9 mouse cellular contexts compared by ENCODE assay signal in genomic region chr4:147866793-147867192, GRCm38 (mm10). TPM values are rescaled to one million over a fixed set of nuclear protein-coding genes. Genes with fewer than 3 reads are reported as not detected.
A peak's percentile ranks its signal among the peaks of the same experiment; 100 is the strongest.
DNase-seq lines count a peak whose midpoint lies in the region; ATAC-seq and TF ChIP-seq lines count a peak whose summit lies in the region.
"Not testable (repeated sequence)": the region's sequence is repeated elsewhere in the genome, so short reads cannot be mapped to it uniquely, and the experiment has no call there.
"Had no signal": no experiment of that assay in that cellular context is flagged by ENCODE, and none has a peak within 500 bp of the region (broad histone marks: within the 10 kb centered on the region; RNA-seq: fewer than 3 reads in every experiment).

No protein-coding gene starts in this region.

- H3K27ac ChIP-seq in forebrain, embryonic 12.5 days; hindbrain, embryonic 15.5 days (replicated peaks); kidney, embryonic 16.5 days (ENCODE audit: low read length); lung, embryonic 14.5 days (ENCODE audit: low read depth); midbrain, embryonic 13.5 days; stomach, embryonic 15.5 days: not testable (repeated sequence)
- peak overlapping the region; percentile 73 for H3K27ac ChIP-seq in liver, embryonic 12.5 days

- H3K36me3 ChIP-seq in forebrain, embryonic 12.5 days (replicated peaks): peaks cover 42% of the 10 kb centered on the region
- H3K36me3 ChIP-seq in hindbrain, embryonic 15.5 days: peaks cover 25% of the 10 kb centered on the region
- peaks cover 29% of the 10 kb centered on the region for H3K36me3 ChIP-seq in kidney, embryonic 16.5 days (ENCODE audit: insufficient read depth, low read length)
- peaks cover 57% of the 10 kb centered on the region for H3K36me3 ChIP-seq in liver, embryonic 12.5 days
- peaks cover 45% of the 10 kb centered on the region for H3K36me3 ChIP-seq in lung, embryonic 14.5 days (ENCODE audit: insufficient read depth)
- peaks cover 43% of the 10 kb centered on the region for H3K36me3 ChIP-seq in midbrain, embryonic 13.5 days
- H3K36me3 ChIP-seq in stomach, embryonic 15.5 days: peaks cover 31% of the 10 kb centered on the region

- not testable (repeated sequence) for H3K27me3 ChIP-seq in forebrain, embryonic 12.5 days; hindbrain, embryonic 15.5 days; kidney, embryonic 16.5 days (ENCODE audit: insufficient read depth, low read length); liver, embryonic 12.5 days (replicated peaks); lung, embryonic 14.5 days (ENCODE audit: insufficient read depth, low read length); midbrain, embryonic 13.5 days; stomach, embryonic 15.5 days (replicated peaks)

- not testable (repeated sequence) for ATAC-seq in forebrain, embryonic 12.5 days (ENCODE audit: low FRiP score); hindbrain, embryonic 15.5 days (ENCODE audit: low FRiP score, low read depth); kidney, embryonic 16.5 days (ENCODE audit: low FRiP score, low TSS enrichment); liver, embryonic 12.5 days; lung, embryonic 14.5 days (ENCODE audit: insufficient read depth); midbrain, embryonic 13.5 days; stomach, embryonic 15.5 days (ENCODE audit: insufficient read depth, low FRiP score, low read depth)

- H3K4me3 ChIP-seq in forebrain, embryonic 12.5 days (replicated peaks); hindbrain, embryonic 15.5 days; kidney, embryonic 16.5 days (ENCODE audit: low read length); lung, embryonic 14.5 days (ENCODE audit: low read depth, low read length); midbrain, embryonic 13.5 days (replicated peaks): not testable (repeated sequence)
- H3K4me3 ChIP-seq in liver, embryonic 12.5 days: peak overlapping the region; percentile 75
- peak overlapping the region; percentile 96; the same call in 1 of the 2 replicates for H3K4me3 ChIP-seq in stomach, embryonic 15.5 days (replicated peaks)

- peaks cover 29% of the 10 kb centered on the region for H3K4me1 ChIP-seq in forebrain, embryonic 12.5 days
- peaks cover 27% of the 10 kb centered on the region for H3K4me1 ChIP-seq in hindbrain, embryonic 15.5 days (replicated peaks)
- peaks cover 21% of the 10 kb centered on the region for H3K4me1 ChIP-seq in kidney, embryonic 16.5 days (ENCODE audit: insufficient read depth, low read length)
- H3K4me1 ChIP-seq in liver, embryonic 12.5 days: peaks cover 42% of the 10 kb centered on the region
- not testable (repeated sequence) for H3K4me1 ChIP-seq in lung, embryonic 14.5 days (ENCODE audit: insufficient read depth)
- peaks cover 25% of the 10 kb centered on the region for H3K4me1 ChIP-seq in midbrain, embryonic 13.5 days (replicated peaks)
- H3K4me1 ChIP-seq in stomach, embryonic 15.5 days: peaks cover 19% of the 10 kb centered on the region

- DNase-seq in NIH3T3 (ENCODE audit: low read depth): peak; percentile 27
- peak; percentile 7 for DNase-seq in lung, embryonic 14.5 days

- H3K9ac ChIP-seq in forebrain, embryonic 12.5 days; hindbrain, embryonic 15.5 days; kidney, embryonic 16.5 days (replicated peaks; ENCODE audit: low read length); lung, embryonic 14.5 days; midbrain, embryonic 13.5 days (replicated peaks); stomach, embryonic 15.5 days: not testable (repeated sequence)
- H3K9ac ChIP-seq in liver, embryonic 12.5 days: peak overlapping the region; percentile 81; the same call in 1 of the 2 replicates

- peak overlapping the region; percentile 69; the same call in 1 of the 2 replicates for H3K4me2 ChIP-seq in forebrain, embryonic 12.5 days
- H3K4me2 ChIP-seq in hindbrain, embryonic 15.5 days: 0 out of 2 replicates have a peak overlapping the region, but pooled peaks have one; percentile 85
- 0 out of 2 replicates have a peak overlapping the region, but pooled peaks have one; percentile 66 for H3K4me2 ChIP-seq in kidney, embryonic 16.5 days (replicated peaks; ENCODE audit: low read depth, low read length)
- H3K4me2 ChIP-seq in liver, embryonic 12.5 days: peak overlapping the region; percentile 88
- not testable (repeated sequence) for H3K4me2 ChIP-seq in lung, embryonic 14.5 days; stomach, embryonic 15.5 days
- H3K4me2 ChIP-seq in midbrain, embryonic 13.5 days (replicated peaks): peak overlapping the region; percentile 69; the same call in 1 of the 2 replicates

- not testable (repeated sequence) for TF ChIP-seq CTCF in lung, embryonic 14.5 days (IDR thresholded peaks at IDR 0.05; ENCODE audit: low read depth)

- 55% methylated on average over 3 of the region's 3 CpGs for WGBS in forebrain, embryonic 12.5 days
- WGBS in hindbrain, embryonic 15.5 days: 55% methylated on average over 3 of the region's 3 CpGs
- 28% methylated on average over 3 of the region's 3 CpGs for WGBS in kidney, embryonic 16.5 days
- 54% methylated on average over 3 of the region's 3 CpGs for WGBS in liver, embryonic 12.5 days (ENCODE audit: insufficient replicate concordance)
- 47% methylated on average over 3 of the region's 3 CpGs for WGBS in lung, embryonic 14.5 days
- WGBS in midbrain, embryonic 13.5 days: 66% methylated on average over 3 of the region's 3 CpGs
- WGBS in stomach, embryonic 15.5 days: 39% methylated on average over 3 of the region's 3 CpGs

- not testable (repeated sequence) for H3K9me3 ChIP-seq in forebrain, embryonic 12.5 days; hindbrain, embryonic 15.5 days; kidney, embryonic 16.5 days (ENCODE audit: low read length); liver, embryonic 12.5 days (replicated peaks); lung, embryonic 14.5 days (ENCODE audit: low read depth, low read length); midbrain, embryonic 13.5 days; stomach, embryonic 15.5 days

RNA-seq across cellular contexts. Expression of gene Miip, which starts 1.8 kb away (rescaled TPM):
- 53.8 and 61.4 TPM in 2 replicates for polyA plus RNA-seq in forebrain, embryonic 12.5 days (2016; fragmentation: Nextera tagmentation; extraction: Ambion mirVana)
- 38.1 and 39.8 TPM in 2 replicates for polyA plus RNA-seq in hindbrain, embryonic 15.5 days (2015; fragmentation: Nextera tagmentation; extraction: Ambion mirVana)
- polyA plus RNA-seq in kidney, embryonic 16.5 days (2015; fragmentation: Nextera tagmentation; extraction: Ambion mirVana): 55.3 and 55.4 TPM in 2 replicates
- polyA plus RNA-seq in liver, embryonic 12.5 days (2016; fragmentation: Nextera tagmentation; extraction: Ambion mirVana): 34.6 and 36.0 TPM in 2 replicates
- polyA plus RNA-seq in lung, embryonic 14.5 days (2014; fragmentation: Nextera tagmentation; extraction: Ambion mirVana): 32.7 and 39.1 TPM in 2 replicates
- polyA plus RNA-seq in midbrain, embryonic 13.5 days (2015; fragmentation: Nextera tagmentation; extraction: Ambion mirVana): 47.4 and 50.3 TPM in 2 replicates
- 34.6 and 37.6 TPM in 2 replicates for polyA plus RNA-seq in stomach, embryonic 15.5 days (2015; fragmentation: Nextera tagmentation; extraction: Ambion mirVana)

RNA-seq across cellular contexts. Expression of gene Fv1, which starts 2.0 kb away (rescaled TPM):
- 17.3 and 20.5 TPM in 2 replicates for polyA plus RNA-seq in forebrain, embryonic 12.5 days (2016; fragmentation: Nextera tagmentation; extraction: Ambion mirVana)
- 10.7 and 12.5 TPM in 2 replicates for polyA plus RNA-seq in hindbrain, embryonic 15.5 days (2015; fragmentation: Nextera tagmentation; extraction: Ambion mirVana)
- 12.9 and 13.1 TPM in 2 replicates for polyA plus RNA-seq in kidney, embryonic 16.5 days (2015; fragmentation: Nextera tagmentation; extraction: Ambion mirVana)
- polyA plus RNA-seq in liver, embryonic 12.5 days (2016; fragmentation: Nextera tagmentation; extraction: Ambion mirVana): 3.8 and 4.1 TPM in 2 replicates
- polyA plus RNA-seq in lung, embryonic 14.5 days (2014; fragmentation: Nextera tagmentation; extraction: Ambion mirVana): 9.5 and 11.5 TPM in 2 replicates
- 11.6 and 12.1 TPM in 2 replicates for polyA plus RNA-seq in midbrain, embryonic 13.5 days (2015; fragmentation: Nextera tagmentation; extraction: Ambion mirVana)
- 8.8 and 9.8 TPM in 2 replicates for polyA plus RNA-seq in stomach, embryonic 15.5 days (2015; fragmentation: Nextera tagmentation; extraction: Ambion mirVana)

RNA-seq across cellular contexts. Expression of gene Zfp933, which starts 18.6 kb away (rescaled TPM):
- polyA plus RNA-seq in forebrain, embryonic 12.5 days (2016; fragmentation: Nextera tagmentation; extraction: Ambion mirVana): 6.1 TPM in 2 replicates
- polyA plus RNA-seq in hindbrain, embryonic 15.5 days (2015; fragmentation: Nextera tagmentation; extraction: Ambion mirVana): 7.0 and 7.8 TPM in 2 replicates
- polyA plus RNA-seq in kidney, embryonic 16.5 days (2015; fragmentation: Nextera tagmentation; extraction: Ambion mirVana): 5.4 TPM in 2 replicates
- 1.4 and 1.5 TPM in 2 replicates for polyA plus RNA-seq in liver, embryonic 12.5 days (2016; fragmentation: Nextera tagmentation; extraction: Ambion mirVana)
- polyA plus RNA-seq in lung, embryonic 14.5 days (2014; fragmentation: Nextera tagmentation; extraction: Ambion mirVana): 4.5 and 6.6 TPM in 2 replicates
- polyA plus RNA-seq in midbrain, embryonic 13.5 days (2015; fragmentation: Nextera tagmentation; extraction: Ambion mirVana): 6.2 and 7.7 TPM in 2 replicates
- 4.4 and 5.7 TPM in 2 replicates for polyA plus RNA-seq in stomach, embryonic 15.5 days (2015; fragmentation: Nextera tagmentation; extraction: Ambion mirVana)

RNA-seq across cellular contexts. Expression of gene Mfn2, which starts 37.7 kb away (rescaled TPM):
- polyA plus RNA-seq in forebrain, embryonic 12.5 days (2016; fragmentation: Nextera tagmentation; extraction: Ambion mirVana): 61.2 and 63.1 TPM in 2 replicates
- polyA plus RNA-seq in hindbrain, embryonic 15.5 days (2015; fragmentation: Nextera tagmentation; extraction: Ambion mirVana): 93.6 and 104 TPM in 2 replicates
- 45.4 and 47.1 TPM in 2 replicates for polyA plus RNA-seq in kidney, embryonic 16.5 days (2015; fragmentation: Nextera tagmentation; extraction: Ambion mirVana)
- 25.4 and 27.1 TPM in 2 replicates for polyA plus RNA-seq in liver, embryonic 12.5 days (2016; fragmentation: Nextera tagmentation; extraction: Ambion mirVana)
- polyA plus RNA-seq in lung, embryonic 14.5 days (2014; fragmentation: Nextera tagmentation; extraction: Ambion mirVana): 31.7 and 32.6 TPM in 2 replicates
- polyA plus RNA-seq in midbrain, embryonic 13.5 days (2015; fragmentation: Nextera tagmentation; extraction: Ambion mirVana): 77.3 and 78.6 TPM in 2 replicates
- polyA plus RNA-seq in stomach, embryonic 15.5 days (2015; fragmentation: Nextera tagmentation; extraction: Ambion mirVana): 32.1 and 37.8 TPM in 2 replicates

RNA-seq across cellular contexts. Expression of gene Zfp984, which starts 57.2 kb away (rescaled TPM):
- 5.5 and 5.7 TPM in 2 replicates for polyA plus RNA-seq in forebrain, embryonic 12.5 days (2016; fragmentation: Nextera tagmentation; extraction: Ambion mirVana)
- polyA plus RNA-seq in hindbrain, embryonic 15.5 days (2015; fragmentation: Nextera tagmentation; extraction: Ambion mirVana): 3.9 and 4.7 TPM in 2 replicates
- polyA plus RNA-seq in kidney, embryonic 16.5 days (2015; fragmentation: Nextera tagmentation; extraction: Ambion mirVana): 9.9 and 11.0 TPM in 2 replicates
- 7.2 and 8.3 TPM in 2 replicates for polyA plus RNA-seq in liver, embryonic 12.5 days (2016; fragmentation: Nextera tagmentation; extraction: Ambion mirVana)
- polyA plus RNA-seq in lung, embryonic 14.5 days (2014; fragmentation: Nextera tagmentation; extraction: Ambion mirVana): 6.9 and 8.6 TPM in 2 replicates
- polyA plus RNA-seq in midbrain, embryonic 13.5 days (2015; fragmentation: Nextera tagmentation; extraction: Ambion mirVana): 3.9 and 4.6 TPM in 2 replicates
- 8.6 and 9.3 TPM in 2 replicates for polyA plus RNA-seq in stomach, embryonic 15.5 days (2015; fragmentation: Nextera tagmentation; extraction: Ambion mirVana)
- polyA plus RNA-seq: adrenal gland, adult 2 months had no signal
